Mouse (Mus musculus) CH12.LX (cell line): ENCODE data around the gene Rcan3.

Source experiments
- CHD2 ChIP-seq: IDR thresholded peaks from 2 replicates; pipeline ENCODE4 v1.6.1; 2011; ENCODE audit warnings: low read length, improper control_type of control experiment
- CTCF ChIP-seq, 2 experiments: IDR thresholded peaks in 1 of 2; conservative IDR thresholded peaks in 1 of 2; 2 replicates each; pipeline ENCODE4 v1.5.1; 2011 to 2012; ENCODE audit warnings: low read depth in 2 of 2, low read length in 2 of 2, improper control_type of control experiment in 1 of 2, inconsistent platforms in 1 of 2, mild to moderate bottlenecking in 1 of 2, moderate library complexity in 1 of 2
- E2F4 ChIP-seq: IDR thresholded peaks from 2 replicates; pipeline ENCODE4 v1.6.1; 2011; ENCODE audit warnings: low read depth, low read length, improper control_type of control experiment; ENCODE audit not compliant: insufficient replicate concordance
- EP300 ChIP-seq: IDR thresholded peaks from 2 replicates; pipeline ENCODE4 v1.6.1; 2011; ENCODE audit warnings: low read length, improper control_type of control experiment
- ETS1 ChIP-seq: conservative IDR thresholded peaks from 2 replicates; pipeline ENCODE4 v1.6.1; 2012; ENCODE audit warnings: low read depth, mild to moderate bottlenecking, inconsistent platforms, low read length, improper control_type of control experiment, moderate library complexity
- PAX5 ChIP-seq: IDR thresholded peaks from 2 replicates; pipeline ENCODE4 v1.6.1; 2012; ENCODE audit warnings: low read length, inconsistent platforms, mixed read lengths
- POLR2A ChIP-seq: IDR thresholded peaks from 2 replicates; pipeline ENCODE4 v1.6.1; 2011; ENCODE audit warnings: low read depth, mild to moderate bottlenecking, improper control_type of control experiment, low read length
- POLR2AphosphoS2 ChIP-seq: IDR thresholded peaks from 2 replicates; pipeline ENCODE4 v1.6.1; 2011; ENCODE audit warnings: low read depth, low read length, improper control_type of control experiment
- SIN3A ChIP-seq: IDR thresholded peaks from 2 replicates; pipeline ENCODE4 v1.6.1; 2012; ENCODE audit warnings: low read length, improper control_type of control experiment, inconsistent platforms
- TBP ChIP-seq: conservative IDR thresholded peaks from 2 replicates; pipeline ENCODE4 v1.6.1; 2011; ENCODE audit warnings: low read depth, low read length, improper control_type of control experiment
- USF1 ChIP-seq: IDR thresholded peaks from 2 replicates; pipeline ENCODE4 v1.6.1; 2014; ENCODE audit warnings: low read depth, mild to moderate bottlenecking, inconsistent platforms, low read length, improper control_type of control experiment
- USF2 ChIP-seq: conservative IDR thresholded peaks from 2 replicates; pipeline ENCODE4 v1.6.1; 2011; ENCODE audit warnings: low read depth, low read length, improper control_type of control experiment

DNA sequence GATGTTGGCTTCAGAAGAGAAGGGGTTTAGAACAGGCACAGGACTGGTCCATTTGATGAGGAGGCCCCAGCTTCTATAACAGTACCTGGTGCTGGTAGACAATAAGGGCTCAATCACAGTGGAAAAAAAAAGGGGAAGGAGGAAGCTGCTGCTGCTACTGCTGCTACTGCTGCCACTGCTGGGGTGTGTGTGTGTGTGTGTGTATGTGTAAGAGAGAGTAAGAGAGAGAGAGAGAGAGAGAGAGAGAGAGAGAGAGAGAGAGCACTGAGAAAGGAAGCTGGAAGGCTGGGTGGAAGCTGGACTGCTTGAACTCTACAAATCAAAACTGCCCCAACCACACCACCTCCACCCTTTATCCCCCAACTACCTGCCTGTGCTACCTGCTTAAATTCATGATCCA is 4.3 kb upstream of the Rcan3 start:
- no peak for TF ChIP-seq CTCF (conservative IDR thresholded peaks at IDR 0.05 in 1 of 2, IDR thresholded peaks at IDR 0.05 in 1 of 2; ENCODE audit: low read depth in 2 of 2, low read length in 2 of 2)
- TF ChIP-seq TBP = no peak
- no peak for TF ChIP-seq POLR2A
- no peak for TF ChIP-seq USF1
- TF ChIP-seq E2F4 = no peak
- TF ChIP-seq CHD2 = no peak
- no peak for TF ChIP-seq SIN3A
- no peak for TF ChIP-seq ETS1
- no peak for TF ChIP-seq POLR2AphosphoS2
- TF ChIP-seq USF2 = no peak
- no peak for TF ChIP-seq EP300
- TF ChIP-seq PAX5 = no peak
